Mouse (Mus musculus) embryonic facial prominence, embryonic 14.5 days (tissue): ENCODE data around the gene Arhgap45. TPM values are rescaled to one million over a fixed set of nuclear protein-coding genes. Genes with fewer than 3 reads are reported as not detected.

Source experiments
- ATAC-seq: fragments of 200-750 bp; cut with Nextera tagmentation; 2 replicates; pipeline ENCODE4 v1.8.0; 2017; ENCODE audit warnings: low read depth, moderate number of reproducible peaks, moderate TSS enrichment
- DNase-seq: peaks from one replicate; pipeline ENCODE4 v3.0.0-alpha.2; 2015; ENCODE audit warnings: low spot score
- H3K27ac ChIP-seq: fragments of 300-500 bp; sonication (generic); replicated peaks from 2 replicates; pipeline ENCODE4 v1.5.1; 2014; ENCODE audit warnings: low read depth, mild to moderate bottlenecking, low read length, moderate library complexity
- H3K27me3 ChIP-seq: fragments of 300-500 bp; sonication (generic); replicated peaks from 2 replicates; pipeline ENCODE4 v1.6.1; 2014; ENCODE audit warnings: low read length; ENCODE audit not compliant: control insufficient read depth, insufficient read depth
- H3K36me3 ChIP-seq: fragments of 300-500 bp; sonication (generic); 2 replicates; pipeline ENCODE4 v1.6.1; 2014; ENCODE audit warnings: low read length, mixed read lengths; ENCODE audit not compliant: control insufficient read depth, insufficient read depth
- H3K4me1 ChIP-seq: fragments of 300-500 bp; sonication (generic); 2 replicates; pipeline ENCODE4 v1.6.1; 2014; ENCODE audit warnings: antibody characterized with exemption, low read length; ENCODE audit not compliant: control insufficient read depth, insufficient read depth
- H3K4me2 ChIP-seq: fragments of 300-500 bp; sonication (generic); 2 replicates; pipeline ENCODE4 v1.6.1; 2014; ENCODE audit warnings: low read depth, mild to moderate bottlenecking, low read length, moderate library complexity, mixed read lengths
- H3K4me3 ChIP-seq: fragments of 300-500 bp; sonication (generic); 2 replicates; pipeline ENCODE4 v1.5.1; 2014; ENCODE audit warnings: low read depth, mild to moderate bottlenecking, low read length
- H3K9ac ChIP-seq: fragments of 300-500 bp; sonication (generic); 2 replicates; pipeline ENCODE4 v1.6.1; 2014; ENCODE audit warnings: low read depth, mild to moderate bottlenecking, low read length, moderate library complexity, mixed read lengths
- H3K9me3 ChIP-seq: fragments of 300-500 bp; sonication (generic); 2 replicates; pipeline ENCODE4 v1.6.1; 2016; ENCODE audit warnings: low read length; ENCODE audit not compliant: control insufficient read depth
- WGBS: fragments of 180-500 bp; shearing (Covaris S2); extraction: QIAGEN DNeasy Blood & Tissue Kit; methylation state at CpG from one replicate; pipeline ENCODE4 v1.1.7; 2014; 5-methylcytosine and 5-hydroxymethylcytosine counted together
- polyA plus RNA-seq: library from polyadenylated mRNA; unstranded; fragments of >200 nt; fragmentation: Nextera tagmentation; extraction: Ambion mirVana; gene quantifications from 2 replicates; pipeline ENCODE4 v1.2.1, GENCODE M21; 2014

The Arhgap45 gene
- polyA plus RNA-seq, 1 experiment from 2014 or later = 4.4 TPM

DNA sequence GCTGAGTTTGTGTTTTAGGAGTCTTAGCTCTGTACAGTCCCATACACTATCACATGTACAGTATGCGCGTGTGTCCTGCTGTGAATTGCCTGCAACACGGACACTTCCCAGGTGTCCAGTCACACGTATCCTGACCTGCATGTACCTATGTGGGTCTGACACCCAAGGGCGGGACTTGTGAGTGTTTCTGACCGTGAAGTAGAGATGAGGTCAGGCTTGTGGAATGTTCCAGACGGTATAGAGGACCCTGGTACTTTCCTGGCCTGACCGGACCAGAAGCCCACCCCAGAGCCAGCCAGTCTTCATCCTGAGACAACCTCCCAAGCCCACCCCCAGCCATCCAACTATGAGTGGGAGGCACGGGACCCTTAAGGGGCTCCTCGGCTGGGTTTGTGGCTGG lies 870 bp upstream of the Arhgap45 start:
- Histone ChIP-seq H3K36me3 (0 out of 2 replicates have a peak, but pooled peaks cover 11% of the 10 kb centered on the region), H3K9ac (no peak overlapping the region), H3K27me3 (peaks cover 44% of the 10 kb centered on the region), H3K27ac (no peak overlapping the region), H3K4me1 (0 out of 2 replicates have a peak, but pooled peaks cover 9% of the 10 kb centered on the region), H3K9me3 (peaks cover 10% of the 10 kb centered on the region), H3K4me2 (no peak overlapping the region), H3K4me3 (no peak overlapping the region)
- WGBS = 74% methylated on average over 10 of the region's 10 CpGs
- DNase-seq (no peak), ATAC-seq (no peak)

DNA sequence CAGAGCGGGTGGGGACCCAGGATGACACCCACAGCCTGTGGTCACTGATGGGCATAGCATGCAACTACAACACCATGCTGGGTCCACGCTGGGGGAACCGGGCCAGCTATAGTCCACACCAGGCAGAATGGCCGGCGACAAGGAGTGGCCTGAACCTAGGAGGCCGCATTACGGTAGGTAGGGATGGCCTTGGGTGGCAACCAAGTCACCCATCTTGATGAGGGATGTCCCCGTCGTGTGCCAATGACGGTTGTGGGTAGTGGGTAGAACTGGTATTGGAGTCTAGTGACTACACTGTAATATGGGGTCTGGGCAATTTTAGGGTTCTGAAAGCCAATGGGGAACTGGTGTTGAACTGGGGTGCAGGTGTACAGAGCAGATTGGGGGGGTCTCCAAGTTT lies 478 bp downstream of the Arhgap45 start:
- Histone ChIP-seq H3K36me3 (no peaks in the 10 kb centered on the region), H3K9me3 (no peaks in the 10 kb centered on the region), H3K27me3 (peaks cover 43% of the 10 kb centered on the region), H3K27ac (no peak overlapping the region), H3K9ac (no peak overlapping the region), H3K4me3 (no peak overlapping the region), H3K4me2 (no peak overlapping the region), H3K4me1 (0 out of 2 replicates have a peak, but pooled peaks cover 9% of the 10 kb centered on the region)
- 91% methylated on average over 10 of the region's 10 CpGs for WGBS
- ATAC-seq (no peak), DNase-seq (no peak)

DNA sequence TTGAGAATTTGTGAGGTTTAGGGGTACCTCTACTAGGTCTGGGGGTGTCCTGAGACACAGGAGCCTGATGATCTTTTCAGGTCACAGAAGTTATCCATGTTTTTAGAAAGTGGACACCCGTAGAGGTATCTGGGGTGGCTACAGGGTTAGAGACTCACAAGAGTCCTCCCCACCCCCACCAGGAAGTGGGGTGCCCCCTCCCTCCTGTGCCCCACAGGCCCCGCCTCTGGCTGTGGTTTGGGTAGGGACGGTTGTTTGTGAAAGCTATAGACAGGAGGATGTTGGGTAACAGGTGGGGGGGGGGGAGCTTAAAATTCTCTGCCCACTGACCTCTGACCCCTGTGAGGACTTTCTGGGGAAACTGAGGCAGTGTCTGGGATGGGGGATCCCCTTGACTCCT lies 908 bp downstream of the Arhgap45 start:
- Histone ChIP-seq H3K27me3 (peaks cover 39% of the 10 kb centered on the region), H3K4me1 (0 out of 2 replicates have a peak, but pooled peaks cover 9% of the 10 kb centered on the region), H3K27ac (no peak overlapping the region), H3K9me3 (no peaks in the 10 kb centered on the region), H3K36me3 (no peaks in the 10 kb centered on the region), H3K4me3 (no peak overlapping the region), H3K4me2 (no peak overlapping the region), H3K9ac (no peak overlapping the region)
- ATAC-seq (no peak), DNase-seq (no peak)
- 69% methylated on average over 3 of the region's 3 CpGs for WGBS

DNA sequence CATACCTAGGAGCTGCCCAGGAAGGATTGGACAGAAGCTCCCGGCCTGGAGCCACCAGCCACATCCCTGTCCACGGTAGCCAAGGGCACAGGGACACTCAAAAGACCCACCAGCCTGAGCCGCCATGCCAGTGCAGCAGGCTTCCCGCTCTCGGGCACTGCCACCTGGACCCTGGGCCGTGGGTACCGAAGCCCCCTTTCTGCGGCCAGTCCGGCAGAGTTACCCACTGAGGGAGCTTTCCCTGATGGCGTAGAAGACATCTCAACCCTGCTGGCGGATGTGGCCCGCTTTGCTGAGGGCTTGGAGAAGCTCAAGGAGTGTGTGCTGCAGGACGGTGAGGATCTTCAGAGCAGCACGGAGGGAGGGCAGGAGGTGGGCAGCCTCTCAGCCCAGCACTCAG lies 1.3 kb downstream of the Arhgap45 start:
- Histone ChIP-seq H3K27me3 (peaks cover 35% of the 10 kb centered on the region), H3K36me3 (no peaks in the 10 kb centered on the region), H3K4me3 (no peak overlapping the region), H3K4me2 (no peak overlapping the region), H3K9ac (no peak overlapping the region), H3K9me3 (no peaks in the 10 kb centered on the region), H3K27ac (no peak overlapping the region), H3K4me1 (0 out of 2 replicates have a peak, but pooled peaks cover 9% of the 10 kb centered on the region)
- WGBS = 82% methylated on average over 14 of the region's 14 CpGs
- no peak for ATAC-seq
- DNase-seq = no peak

DNA sequence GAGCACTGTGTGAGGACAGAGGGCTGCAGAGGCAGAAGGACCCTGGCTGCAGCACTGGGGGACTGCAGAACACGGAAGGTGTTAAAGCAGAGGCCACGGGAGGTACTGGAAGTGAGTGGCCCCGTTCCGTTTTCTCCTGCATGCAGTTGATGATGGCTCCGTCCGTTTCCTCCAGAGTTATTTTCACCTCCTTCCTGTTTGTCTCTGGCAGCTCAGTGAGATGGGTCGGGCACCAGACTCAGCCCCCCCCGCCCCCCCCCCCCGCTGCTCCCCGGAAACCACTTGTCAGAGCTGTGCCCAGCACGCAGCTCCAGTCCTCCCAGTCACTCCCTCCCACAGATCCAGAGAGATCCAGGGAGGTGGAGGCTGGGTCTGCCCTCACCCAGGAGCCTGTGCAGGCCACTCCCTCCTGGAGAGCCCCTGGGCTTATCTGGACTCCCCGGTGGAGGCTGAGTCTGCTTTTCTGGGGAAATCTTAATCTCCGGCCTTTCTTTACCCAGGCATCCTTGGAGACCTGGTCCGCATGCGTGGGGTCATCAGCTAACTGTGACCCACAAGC lies 2.4 kb downstream of the Arhgap45 start:
- peak; percentile 43; the same call in 1 of the 2 replicates for ATAC-seq
- WGBS = 11% methylated on average over 10 of the region's 15 CpGs
- H3K4me3 ChIP-seq = no peak overlapping the region
- 0 out of 2 replicates have a peak, but pooled peaks cover 9% of the 10 kb centered on the region for H3K4me1 ChIP-seq
- peaks cover 24% of the 10 kb centered on the region for H3K27me3 ChIP-seq
- H3K27ac ChIP-seq = no peak overlapping the region
- DNase-seq = no peak
- no peaks in the 10 kb centered on the region for H3K9me3 ChIP-seq
- peak overlapping the region; percentile 46; the same call in 1 of the 2 replicates for H3K4me2 ChIP-seq
- no peaks in the 10 kb centered on the region for H3K36me3 ChIP-seq
- H3K9ac ChIP-seq = peak overlapping the region; percentile 45; the same call in 1 of the 2 replicates

DNA sequence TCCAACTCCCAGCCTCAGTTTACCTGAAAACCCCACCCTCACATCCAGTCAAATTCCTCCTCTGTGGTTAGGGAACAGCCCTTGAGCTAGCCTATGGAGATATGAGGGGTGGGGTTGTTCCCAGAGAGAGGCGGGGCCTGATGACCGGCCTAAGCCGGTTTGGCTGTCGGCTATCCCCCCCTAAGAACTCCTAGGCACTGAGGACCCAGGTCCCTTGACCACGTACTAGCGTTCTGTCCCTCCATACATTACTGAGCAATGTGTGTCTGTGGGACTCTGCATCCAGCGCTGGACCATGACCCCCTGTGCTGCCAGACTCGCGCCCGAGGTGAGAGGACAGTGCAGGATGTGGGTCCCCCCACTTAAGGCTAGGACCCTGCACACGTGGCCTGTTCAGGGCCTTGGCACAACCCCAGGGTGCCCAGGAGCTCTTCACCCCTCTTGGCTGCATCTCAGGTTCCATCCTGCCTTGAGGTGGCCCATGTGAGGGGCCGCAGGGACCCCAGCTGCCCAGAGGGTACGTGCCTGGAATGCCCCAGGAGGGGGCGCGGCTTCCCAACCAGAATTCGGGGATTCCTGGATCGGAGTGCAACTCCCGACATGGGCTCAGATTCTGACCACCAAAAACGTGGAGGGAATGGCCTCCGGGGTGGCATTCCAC lies 3.1 kb downstream of the Arhgap45 start:
- Histone ChIP-seq H3K4me3 (peak overlapping the region; percentile 14), H3K9me3 (no peaks in the 10 kb centered on the region), H3K4me1 (0 out of 2 replicates have a peak, but pooled peaks cover 9% of the 10 kb centered on the region), H3K4me2 (peak overlapping the region; percentile 46), H3K27ac (no peak overlapping the region), H3K9ac (peak overlapping the region; percentile 45), H3K36me3 (no peaks in the 10 kb centered on the region), H3K27me3 (peaks cover 17% of the 10 kb centered on the region)
- peak; percentile 38; the same call in 1 of the 2 replicates for ATAC-seq
- WGBS = 9% methylated on average over 19 of the region's 20 CpGs
- no peak for DNase-seq

DNA sequence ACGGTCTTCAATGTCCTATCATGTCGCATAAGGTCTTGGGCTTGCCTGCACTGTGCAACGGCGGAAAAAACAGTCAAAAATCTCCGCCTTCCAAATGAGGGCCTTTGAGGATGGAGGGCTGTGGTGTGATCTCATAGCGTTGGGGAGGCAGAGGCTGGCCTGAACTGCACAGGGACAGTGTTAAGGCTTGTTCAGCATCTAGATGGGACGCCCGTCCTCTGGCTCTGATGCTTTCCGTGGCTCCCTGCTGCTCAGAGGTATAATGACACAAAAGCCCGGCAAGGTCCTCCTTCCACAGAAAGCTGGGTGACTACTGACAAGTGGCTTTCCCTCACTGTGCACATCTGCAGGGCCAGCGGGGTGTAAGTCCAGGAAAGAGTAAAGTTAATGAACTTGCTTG lies 3.7 kb downstream of the Arhgap45 start:
- DNase-seq (no peak), ATAC-seq (no peak)
- 22% methylated on average over 11 of the region's 11 CpGs for WGBS
- no peaks in the 10 kb centered on the region for H3K36me3 ChIP-seq
- H3K4me1 ChIP-seq = 0 out of 2 replicates have a peak, but pooled peaks cover 9% of the 10 kb centered on the region
- no peaks in the 10 kb centered on the region for H3K9me3 ChIP-seq
- no peak overlapping the region; the same call in 1 of the 2 replicates for H3K4me3 ChIP-seq
- H3K27me3 ChIP-seq = peaks cover 11% of the 10 kb centered on the region; the same call in 1 of the 2 replicates
- H3K9ac ChIP-seq = peak overlapping the region; percentile 45; the same call in 1 of the 2 replicates
- H3K27ac ChIP-seq = no peak overlapping the region
- H3K4me2 ChIP-seq = peak overlapping the region; percentile 46; the same call in 1 of the 2 replicates

GRCm38 (mm10) chr10:80020603-80021319 lies 4.3 kb downstream of the Arhgap45 start:
- Histone ChIP-seq H3K4me1 (0 out of 2 replicates have a peak, but pooled peaks cover 9% of the 10 kb centered on the region), H3K36me3 (no peaks in the 10 kb centered on the region), H3K9me3 (no peaks in the 10 kb centered on the region), H3K4me2 (peak overlapping the region; percentile 46; the same call in 1 of the 2 replicates), H3K27ac (no peak overlapping the region), H3K27me3 (peaks cover 5% of the 10 kb centered on the region; the same call in 1 of the 2 replicates), H3K4me3 (no peak overlapping the region), H3K9ac (no peak overlapping the region)
- ATAC-seq (no peak), DNase-seq (no peak)
- 78% methylated on average over 18 of the region's 18 CpGs for WGBS
